Mouse (Mus musculus) testis, adult 2 months (tissue): ENCODE results near the gene Pard3b. TPM values are rescaled to one million over a fixed set of nuclear protein-coding genes. Genes with fewer than 3 reads are reported as not detected.

Experiments
- H3K27ac ChIP-seq: fragments of 200-500 bp; 2 replicates; pipeline ENCODE4 v1.5.1; 2012; ENCODE audit warnings: low read depth, low read length; ENCODE audit not compliant: control insufficient read depth, insufficient read depth
- H3K27me3 ChIP-seq: fragments of 200-500 bp; 2 replicates; pipeline ENCODE4 v1.6.1; 2012; ENCODE audit warnings: mild to moderate bottlenecking, low read length, moderate library complexity; ENCODE audit not compliant: control insufficient read depth, insufficient read depth
- H3K36me3 ChIP-seq: fragments of 200-500 bp; 2 replicates; pipeline ENCODE4 v1.6.1; 2012; ENCODE audit warnings: mild to moderate bottlenecking, low read length; ENCODE audit not compliant: control insufficient read depth, insufficient read depth
- H3K4me1 ChIP-seq: fragments of 200-500 bp; 2 replicates; pipeline ENCODE4 v1.6.1; 2012; ENCODE audit warnings: low read length; ENCODE audit not compliant: control insufficient read depth, insufficient read depth
- H3K4me3 ChIP-seq: fragments of 200-500 bp; 2 replicates; pipeline ENCODE4 v1.5.1; 2012; ENCODE audit warnings: low read depth, mild to moderate bottlenecking, low read length, moderate library complexity, mixed read lengths; ENCODE audit not compliant: control insufficient read depth
- CTCF ChIP-seq: fragments of 200-500 bp; IDR thresholded peaks from 2 replicates; pipeline ENCODE4 v1.5.1; 2012; ENCODE audit warnings: low read depth, mild to moderate bottlenecking, inconsistent platforms, low read length, moderate library complexity; ENCODE audit not compliant: control insufficient read depth, insufficient read depth, insufficient replicate concordance
- POLR2A ChIP-seq: fragments of 200-500 bp; IDR thresholded peaks from 2 replicates; pipeline ENCODE4 v1.6.1; 2012; ENCODE audit warnings: low read depth, mild to moderate bottlenecking, inconsistent platforms, low read length, moderate library complexity; ENCODE audit not compliant: control insufficient read depth
- polyA plus RNA-seq: library from polyadenylated mRNA; depleted of rRNA; stranded (reverse); fragments of >200 nt; gene quantifications from 2 replicates; pipeline ENCODE4 v1.2.3, GENCODE M21; 2012

The Pard3b gene
- polyA plus RNA-seq, 1 experiment = 1.3 TPM

DNA sequence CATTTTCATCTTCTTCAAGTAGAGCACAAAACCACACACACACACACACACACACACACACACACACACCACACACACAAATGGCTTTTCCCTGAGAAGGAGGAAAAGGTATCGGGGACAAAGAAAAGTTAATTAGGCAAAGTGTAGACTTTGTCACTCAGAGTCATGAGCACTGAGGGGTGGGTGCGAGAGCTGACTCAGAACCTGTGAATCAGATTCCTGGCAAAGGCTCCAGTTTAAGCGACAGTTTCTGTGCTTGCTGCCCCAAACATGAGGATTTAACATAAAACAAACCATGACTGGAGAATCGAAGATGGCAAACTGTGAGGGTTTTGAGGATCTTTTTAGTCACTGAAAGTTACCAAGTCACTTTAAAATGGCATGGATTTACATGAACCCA, 577.9 kb downstream of the Pard3b start:
- TF ChIP-seq POLR2A (no peak), CTCF (no peak)
- Histone ChIP-seq H3K4me1 (no peaks in the 10 kb centered on the region), H3K27ac (no peak overlapping the region), H3K36me3 (no peaks in the 10 kb centered on the region), H3K4me3 (no peak overlapping the region), H3K27me3 (no peaks in the 10 kb centered on the region)

DNA sequence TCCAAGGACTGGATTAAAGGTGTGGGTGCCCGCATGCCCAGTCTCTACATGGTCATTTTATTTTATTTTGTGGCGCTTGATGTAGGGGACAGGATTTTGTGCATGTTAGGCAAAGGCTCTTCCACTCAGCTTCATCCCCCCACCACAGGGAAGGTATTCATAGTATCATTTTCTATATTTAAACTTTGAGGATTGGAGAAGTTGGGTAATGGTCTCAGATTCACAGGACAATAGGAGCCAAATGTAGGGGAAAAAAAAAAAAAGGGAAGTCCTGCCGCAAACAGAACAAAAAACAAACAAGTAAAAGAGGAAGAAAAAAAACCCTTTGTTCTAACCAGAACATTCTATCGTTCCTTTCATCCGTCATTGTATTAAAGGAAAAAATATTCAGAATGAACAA, 590.5 kb downstream of the Pard3b start:
- Histone ChIP-seq H3K36me3 (no peaks in the 10 kb centered on the region), H3K4me1 (no peaks in the 10 kb centered on the region), H3K27ac (no peak overlapping the region), H3K4me3 (no peak overlapping the region), H3K27me3 (no peaks in the 10 kb centered on the region)
- no peak for TF ChIP-seq POLR2A
- TF ChIP-seq CTCF = no peak

DNA sequence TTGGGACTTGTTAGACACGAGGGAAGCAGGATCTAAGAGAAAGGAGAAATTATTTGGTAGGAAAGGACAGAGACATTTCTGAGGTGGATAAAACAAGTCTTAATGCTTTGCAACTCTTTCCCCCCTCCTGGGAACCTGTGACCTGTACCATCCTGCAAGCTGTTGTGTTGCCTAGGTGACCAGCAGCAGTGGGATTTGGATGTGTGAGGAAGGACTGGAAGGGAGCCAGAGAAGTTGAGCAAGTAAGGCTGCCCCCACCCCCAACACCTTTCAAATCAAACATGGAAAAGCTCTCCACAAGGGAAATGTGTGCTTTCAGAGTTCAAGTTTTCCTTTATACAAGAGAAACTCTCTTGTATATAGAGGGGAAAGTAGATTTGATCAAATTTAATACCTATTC, 595.4 kb downstream of the Pard3b start:
- H3K4me1 ChIP-seq = no peaks in the 10 kb centered on the region
- no peaks in the 10 kb centered on the region for H3K27me3 ChIP-seq
- H3K4me3 ChIP-seq = no peak overlapping the region
- H3K27ac ChIP-seq = no peak overlapping the region
- H3K36me3 ChIP-seq = no peaks in the 10 kb centered on the region
- TF ChIP-seq CTCF (no peak), POLR2A (no peak)

DNA sequence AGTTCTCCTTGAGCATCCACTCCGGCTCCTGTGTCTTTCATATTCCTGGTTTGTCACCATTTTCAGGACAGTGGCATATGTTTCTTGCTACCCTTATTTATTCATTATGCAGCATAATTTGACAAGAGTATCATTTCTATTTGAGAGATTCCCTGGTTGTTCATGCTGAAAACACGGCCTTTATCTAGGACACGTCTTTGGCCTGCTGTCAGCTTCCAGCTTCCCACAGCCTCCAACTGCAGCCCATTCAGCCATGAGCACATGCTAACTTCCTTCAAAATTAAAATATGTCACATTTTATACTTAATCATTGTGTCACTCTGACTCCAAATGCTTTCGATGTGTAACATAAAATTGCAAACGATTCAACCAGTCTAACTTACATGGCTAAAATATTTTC, 596.5 kb downstream of the Pard3b start:
- no peaks in the 10 kb centered on the region for H3K36me3 ChIP-seq
- no peak overlapping the region for H3K4me3 ChIP-seq
- no peak overlapping the region for H3K27ac ChIP-seq
- no peaks in the 10 kb centered on the region for H3K27me3 ChIP-seq
- no peaks in the 10 kb centered on the region for H3K4me1 ChIP-seq
- TF ChIP-seq CTCF (no peak), POLR2A (no peak)

DNA sequence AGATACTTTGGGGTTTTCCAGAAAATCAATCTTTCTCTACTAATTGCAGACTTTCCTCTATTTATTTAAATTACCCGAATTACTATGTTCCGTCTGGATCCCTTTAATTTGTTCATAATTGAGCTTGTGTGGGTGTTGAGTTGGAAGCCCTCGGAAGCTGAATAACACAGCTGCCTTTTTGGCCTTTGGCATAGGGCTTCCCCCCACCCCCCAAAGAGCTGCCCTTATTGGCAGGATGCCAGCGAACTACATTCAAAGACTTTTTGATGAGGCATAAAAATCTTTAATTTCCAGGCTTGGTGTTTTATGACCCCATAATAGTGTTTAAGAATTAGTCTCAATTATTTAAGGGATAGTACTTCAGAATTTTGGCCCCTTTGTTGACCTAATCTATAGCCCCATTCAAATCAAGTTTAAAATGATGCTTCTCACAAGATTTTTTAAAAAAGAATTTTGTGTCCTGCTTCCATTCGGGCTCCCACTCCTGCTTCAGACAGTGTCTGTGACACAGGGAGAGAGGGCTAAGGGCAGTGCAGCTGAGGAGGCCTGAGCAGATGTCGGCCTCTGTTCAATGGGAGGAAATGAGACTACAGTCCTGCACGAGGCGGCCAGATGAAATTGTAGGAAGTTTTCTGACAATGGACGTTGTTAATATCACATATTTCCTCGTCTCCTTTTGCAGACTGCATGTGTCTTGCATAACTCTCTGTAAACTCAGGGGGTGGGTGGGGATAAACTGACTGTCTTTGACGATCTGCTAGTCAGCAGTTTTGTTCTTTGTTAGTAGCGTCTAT, 605.8 kb downstream of the Pard3b start:
- Histone ChIP-seq H3K27ac (no peak overlapping the region), H3K36me3 (no peaks in the 10 kb centered on the region), H3K27me3 (no peaks in the 10 kb centered on the region), H3K4me3 (no peak overlapping the region), H3K4me1 (no peaks in the 10 kb centered on the region)
- no peak for TF ChIP-seq POLR2A
- TF ChIP-seq CTCF = no peak

DNA sequence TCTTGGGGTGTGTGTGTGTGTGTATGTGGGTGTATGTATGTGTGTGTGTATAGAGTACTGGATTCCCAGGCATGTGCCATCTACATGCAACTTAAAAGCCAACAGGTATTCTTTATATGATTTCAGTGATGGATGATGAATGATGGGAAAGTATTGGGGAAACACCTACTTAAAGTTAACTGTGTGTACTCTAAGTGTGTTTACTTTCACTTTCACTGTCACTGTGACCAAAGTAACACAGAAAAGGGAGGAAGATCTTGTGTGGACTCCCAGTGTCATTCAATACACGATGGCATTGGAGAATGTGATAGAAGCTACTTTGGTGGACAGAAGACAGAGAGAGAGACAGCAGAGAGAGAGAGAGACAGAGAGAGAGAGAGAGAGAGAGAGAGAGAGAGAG, 613.8 kb downstream of the Pard3b start:
- Histone ChIP-seq H3K36me3 (no peaks in the 10 kb centered on the region), H3K27ac (no peak overlapping the region), H3K4me3 (no peak overlapping the region), H3K27me3 (no peaks in the 10 kb centered on the region), H3K4me1 (no peaks in the 10 kb centered on the region)
- TF ChIP-seq CTCF = no peak
- no peak for TF ChIP-seq POLR2A

DNA sequence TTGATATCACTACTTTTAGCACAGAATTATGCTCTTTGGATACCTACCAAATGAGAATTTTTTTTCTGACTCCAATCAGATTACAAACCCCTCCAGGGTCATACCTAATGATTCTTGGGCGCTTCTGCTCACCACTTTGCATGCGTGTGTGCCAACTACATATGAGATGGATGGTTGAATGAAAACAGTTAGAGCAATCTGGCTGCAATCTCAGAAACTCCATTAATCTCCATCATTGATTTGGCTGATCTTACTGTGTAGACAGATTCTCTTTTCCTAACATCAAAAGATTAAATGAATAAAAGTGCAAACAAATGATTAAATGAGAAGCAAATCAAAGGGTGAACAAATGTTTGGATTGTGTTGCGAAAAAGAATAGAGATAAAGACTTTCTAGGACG, 615.7 kb downstream of the Pard3b start:
- Histone ChIP-seq H3K27ac (no peak overlapping the region), H3K27me3 (no peaks in the 10 kb centered on the region), H3K4me1 (no peaks in the 10 kb centered on the region), H3K4me3 (no peak overlapping the region), H3K36me3 (no peaks in the 10 kb centered on the region)
- TF ChIP-seq POLR2A (no peak), CTCF (no peak)

DNA sequence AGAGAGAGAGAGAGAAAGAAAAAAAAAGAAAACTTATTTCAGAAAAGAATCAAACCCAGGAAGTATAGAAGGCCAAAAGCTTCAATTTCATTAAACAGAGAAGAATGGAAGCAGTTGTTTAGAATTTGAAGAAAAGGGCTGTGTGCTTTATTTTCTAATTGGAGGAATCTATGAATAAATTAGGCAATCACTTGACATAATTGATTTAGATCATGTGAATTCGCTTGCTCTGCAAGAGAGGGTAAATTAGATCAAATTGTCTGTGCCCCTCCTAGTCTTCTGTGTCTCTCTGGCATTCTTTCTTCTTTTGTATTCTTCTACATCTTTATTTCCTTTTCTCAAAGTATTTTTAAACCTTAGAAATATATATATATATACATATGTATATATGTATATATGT, 616.3 kb downstream of the Pard3b start:
- H3K27me3 ChIP-seq = no peaks in the 10 kb centered on the region
- H3K36me3 ChIP-seq = no peaks in the 10 kb centered on the region
- H3K4me1 ChIP-seq = no peaks in the 10 kb centered on the region

More for the DNA sequence above, 616.3 kb downstream of the Pard3b start:
- Histone ChIP-seq H3K27ac (no peak overlapping the region), H3K4me3 (no peak overlapping the region)
- TF ChIP-seq POLR2A = no peak
- TF ChIP-seq CTCF = no peak
